Mouse (Mus musculus) heart, postnatal 36 days (tissue): ENCODE measurements around the gene Mycbp. TPM values are rescaled to one million over a fixed set of nuclear protein-coding genes. Genes with fewer than 3 reads are reported as not detected.
"Not testable (repeated sequence)": the region's sequence is repeated elsewhere in the genome, so short reads cannot be mapped to it uniquely, and the experiment has no call there.

Experiments
- DNase-seq, 2 experiments: peaks; one replicate each; pipeline ENCODE4 v3.0.0; 2021 to 2022
- intact Hi-C: fragments of 180-260 bp; cut with DNase I; formaldehyde crosslinking; loops from one replicate; pipeline ENCODE4 v1.15.1; 2025
- total RNA-seq, 2 experiments: library from RNA; stranded (reverse); gene quantifications; 2 replicates each; pipeline ENCODE4 v1.2.3; 2021

Mycbp gene
- total RNA-seq, 2 experiments from 2014 or later: 23.0 to 25.6 TPM

- DNase-seq: no peak
- intact Hi-C loops: no loop called here
Observed at GRCm38 (mm10) chr4:123934306-123934705, 29.7 kb downstream of the Mycbp start.

- no peak for DNase-seq
- intact Hi-C loops: no loop called here
Observed at GRCm38 (mm10) chr4:123936059-123936458, 31.4 kb downstream of the Mycbp start.

DNA sequence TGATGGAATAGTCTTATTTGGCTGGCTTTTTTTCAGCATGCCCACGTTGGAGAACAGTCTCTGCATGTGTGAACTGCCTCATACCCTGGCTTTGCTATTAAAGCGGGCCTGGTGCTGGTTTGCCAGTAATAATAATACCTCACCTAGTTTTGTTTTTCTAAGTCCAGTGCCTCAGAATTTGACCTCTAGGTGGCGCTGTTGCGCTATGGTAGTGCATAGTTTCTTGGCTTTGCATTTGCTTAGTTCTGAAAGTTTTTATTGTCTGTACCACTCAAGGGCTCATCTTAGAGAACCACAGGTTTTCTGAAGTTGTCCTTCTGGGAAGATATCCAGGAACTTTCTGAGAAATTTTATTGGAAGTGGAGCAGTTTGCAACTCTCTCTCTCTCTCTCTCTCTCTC, 35.2 kb downstream of the Mycbp start:
- DNase-seq: peak; percentile 66 to 80
- intact Hi-C loops: loop anchor here (2.0 kb wide), 1 partner anchor 735 kb away; no protein-coding TSS in a partner anchor

GRCm38 (mm10) chr4:123940878-123941277, 36.2 kb downstream of the Mycbp start:
- DNase-seq: not testable (repeated sequence)
- intact Hi-C loops: loop anchor here (2.0 kb wide), 1 partner anchor 734 kb away; no protein-coding TSS in a partner anchor

- intact Hi-C loops: no loop called here
- no peak for DNase-seq
Observed at GRCm38 (mm10) chr4:123946701-123947100, 42.1 kb downstream of the Mycbp start.

GRCm38 (mm10) chr4:123947149-123947548, 42.5 kb downstream of the Mycbp start:
- intact Hi-C loops: no loop called here
- DNase-seq: no peak

DNA sequence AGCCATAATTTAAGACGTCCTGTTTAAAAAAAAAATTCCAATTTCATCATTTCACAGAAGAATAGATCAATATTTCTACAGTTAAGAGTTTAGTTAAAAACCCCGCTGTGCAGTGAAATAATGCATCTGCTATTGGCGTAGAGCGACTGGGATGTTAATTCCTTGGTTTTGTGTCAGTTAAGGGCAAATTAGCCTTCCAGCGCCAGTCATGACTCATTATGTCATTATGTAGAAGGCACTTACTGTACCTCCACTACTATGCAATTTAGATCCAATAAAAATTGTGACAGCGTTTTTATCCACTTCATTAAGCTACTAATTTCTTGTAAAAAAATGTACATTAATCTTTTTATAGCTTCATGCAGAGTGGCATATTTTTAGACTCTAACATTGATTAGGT, 44.3 kb downstream of the Mycbp start:
- intact Hi-C loops: no loop called here
- no peak for DNase-seq

DNA sequence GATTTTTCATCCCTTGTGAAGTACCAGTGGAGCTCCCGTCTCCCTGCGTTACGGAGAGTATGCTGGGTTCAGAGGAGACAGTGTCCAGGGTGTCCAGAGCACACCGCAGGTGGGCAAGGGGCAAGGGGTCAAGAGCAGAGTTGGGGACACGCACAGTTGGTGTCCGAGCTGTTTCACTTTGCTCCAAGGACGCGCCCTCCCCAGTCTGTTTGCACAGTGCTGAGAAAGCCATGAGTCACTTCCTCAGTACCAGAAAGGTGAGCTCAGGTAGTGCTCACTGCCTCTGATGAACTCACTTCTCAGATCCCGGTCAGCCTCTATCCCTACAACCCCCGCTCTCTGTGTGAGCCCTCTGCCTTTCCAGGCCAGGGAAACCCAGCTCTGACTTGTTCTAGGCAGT, 45.0 kb downstream of the Mycbp start:
- intact Hi-C loops: loop anchor here (10.0 kb wide), 1 partner anchor 185 kb away; no protein-coding TSS in a partner anchor
- no peak for DNase-seq

DNA sequence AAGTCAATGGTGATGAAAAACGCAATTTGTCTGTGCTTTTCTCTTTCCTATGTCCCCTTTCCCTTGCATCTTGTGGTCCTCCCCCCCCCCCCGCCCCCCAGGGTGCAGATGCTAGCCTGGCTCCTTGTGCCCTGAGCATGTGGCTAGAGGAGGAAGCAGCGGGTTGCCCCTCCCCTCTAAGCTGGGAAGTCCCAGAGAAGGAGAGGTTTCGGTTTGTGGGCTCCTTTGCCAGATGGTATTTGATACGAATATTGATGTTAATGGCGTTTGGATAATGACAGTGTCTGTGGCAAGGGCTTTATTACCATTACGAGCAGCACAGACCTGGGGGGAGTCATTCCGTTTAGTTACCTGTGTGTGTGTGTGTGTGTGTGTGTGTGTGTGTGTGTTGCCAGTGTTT, 47.4 kb downstream of the Mycbp start:
- DNase-seq: no peak
- intact Hi-C loops: loop anchor here (10.0 kb wide), 1 partner anchor 183 kb away; no protein-coding TSS in a partner anchor

- intact Hi-C loops: loop anchor here (5.0 to 10.0 kb wide), 2 partner anchors 178 to 720 kb away; no protein-coding TSS in a partner anchor
- peak; percentile 70 to 77 for DNase-seq
Observed at GRCm38 (mm10) chr4:123956703-123957491, 52.3 kb downstream of the Mycbp start.

GRCm38 (mm10) chr4:123957492-123957808, 52.8 kb downstream of the Mycbp start:
- no peak for DNase-seq
- intact Hi-C loops: loop anchor here (5.0 to 10.0 kb wide), 2 partner anchors 177 to 720 kb away; no protein-coding TSS in a partner anchor

DNA sequence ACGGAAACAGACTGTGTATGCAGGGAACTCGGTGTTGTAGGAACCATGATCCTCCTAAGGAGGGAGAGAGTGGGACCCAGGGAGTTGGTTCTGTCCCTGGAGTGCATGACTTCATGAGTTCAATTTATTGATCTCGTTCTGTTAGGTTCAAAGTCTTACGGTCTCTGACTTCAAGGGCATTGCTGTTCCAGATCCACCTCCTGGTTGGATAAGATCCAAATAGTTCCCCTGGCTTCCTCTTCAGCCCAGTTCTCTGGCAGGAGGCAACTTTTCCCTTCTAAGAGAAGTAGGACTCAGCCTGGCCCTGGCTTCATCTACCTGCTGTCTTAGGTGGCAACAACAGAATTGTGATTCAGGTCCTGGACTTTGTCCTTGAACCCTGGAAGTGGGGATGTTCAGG, 53.3 kb downstream of the Mycbp start:
- intact Hi-C loops: loop anchor here (5.0 to 10.0 kb wide), 2 partner anchors 177 to 719 kb away; no protein-coding TSS in a partner anchor
- DNase-seq: no peak

- intact Hi-C loops: no loop called here
Observed at GRCm38 (mm10) chr4:123960955-123961354, 56.3 kb downstream of the Mycbp start.

More at GRCm38 (mm10) chr4:123960955-123961354, 56.3 kb downstream of the Mycbp start:
- no peak for DNase-seq

Other genes starting within 250 kb of the Mycbp start
- gene Macf1, start 220.5 kb upstream of the Mycbp start, total RNA-seq: 100 to 1,000 TPM; 228 to 240 TPM
- gene Ndufs5, start 186.6 kb upstream of the Mycbp start, total RNA-seq: 100 to 1,000 TPM; 432 to 469 TPM
- 10 to 100 TPM; 21.6 to 22.8 TPM for gene Akirin1, start 154.5 kb upstream of the Mycbp start, total RNA-seq
- not detected for gene Rhbdl2, start 117.0 kb upstream of the Mycbp start, total RNA-seq
- gene 4933427I04Rik, start 45.2 kb upstream of the Mycbp start, total RNA-seq: not detected
- 10 to 100 TPM; 39.8 to 40.0 TPM for gene Rragc, start 12.6 kb downstream of the Mycbp start, total RNA-seq
- not detected for gene 4930535I16Rik, start 13.2 kb downstream of the Mycbp start, total RNA-seq